Mouse (Mus musculus) spleen, postnatal 0 days (tissue): ENCODE data around the gene Sema3c. TPM values are rescaled to one million over a fixed set of nuclear protein-coding genes. Genes with fewer than 3 reads are reported as not detected.

Experiments used
- polyA plus RNA-seq: library from polyadenylated mRNA; unstranded; fragments of >200 nt; fragmentation: Nextera tagmentation; extraction: Ambion mirVana; gene quantifications from 2 replicates; pipeline ENCODE4 v1.2.1, GENCODE M21; 2015

Sema3c gene
- polyA plus RNA-seq: 7.1 TPM in 2 replicates

DNA sequence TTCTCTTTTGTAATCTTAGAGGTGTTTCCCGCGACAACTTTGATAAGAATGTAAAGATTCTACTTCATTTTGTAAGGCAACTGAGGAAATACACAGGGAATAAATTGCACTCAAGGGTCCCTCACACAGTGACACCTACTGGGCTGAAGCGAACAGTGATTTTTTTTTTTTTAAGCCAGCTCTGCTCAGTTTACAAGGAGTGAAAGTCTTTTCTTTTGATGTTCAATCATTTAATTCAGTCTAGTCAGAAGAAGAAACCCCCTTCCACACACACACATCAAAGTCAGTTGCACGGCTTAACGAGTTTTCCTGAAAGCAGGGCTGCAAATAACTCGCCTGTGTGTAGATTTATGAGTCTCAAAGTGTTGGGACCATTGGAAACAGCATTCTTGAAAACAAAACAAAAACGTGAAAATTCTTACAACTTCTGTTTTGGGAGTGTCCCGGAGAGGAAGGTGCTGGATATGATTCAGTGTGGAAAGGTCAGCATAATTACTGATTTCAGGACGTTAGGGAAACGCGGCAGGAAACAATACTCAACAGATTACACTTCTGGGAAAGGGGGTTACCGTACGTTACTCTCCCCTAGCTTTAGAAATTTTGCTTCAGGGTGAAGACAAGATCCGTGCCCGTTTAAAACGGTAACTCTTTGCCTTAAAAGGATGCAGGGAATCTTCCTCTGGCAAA is at the start of gene Sema3c:
Sema3c (plus strand) TSS at position 588 of the 687 bp plus-strand sequence.

Other genes starting within 250 kb of the Sema3c start
- not detected in 2 replicates for gene Speer4f2, start 201.1 kb upstream of the Sema3c start, polyA plus RNA-seq
- not detected in 2 replicates for gene Speer4f1, start 98.2 kb upstream of the Sema3c start, polyA plus RNA-seq